Mouse (Mus musculus): ENCODE results near the gene Cdkn1c.

DNA sequence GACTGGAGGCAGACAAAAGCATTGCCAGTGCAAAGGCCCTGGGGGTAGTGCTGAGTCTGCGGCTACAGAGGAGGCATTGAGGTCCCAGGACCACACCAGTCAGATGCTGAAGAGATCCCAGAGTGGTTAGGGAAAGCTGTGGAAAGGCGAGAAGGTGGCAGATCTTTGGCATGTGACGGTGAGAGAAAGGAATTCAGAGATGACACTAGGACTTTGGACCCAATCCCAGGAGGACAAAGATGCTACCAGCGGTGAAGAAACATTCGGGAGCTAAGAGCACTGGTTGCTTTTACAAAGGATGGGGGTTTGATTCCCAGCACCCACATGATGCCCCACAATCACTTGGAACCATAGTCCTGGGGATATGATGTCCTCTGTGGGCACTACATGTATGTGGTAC, 16.9 kb upstream of the Cdkn1c start:
- TF ChIP-seq POLR2A (IDR thresholded peaks at IDR 0.05; ENCODE audit: insufficient read depth, low read length) = no peak
- TF ChIP-seq CTCF (IDR thresholded peaks at IDR 0.05; ENCODE audit: low read depth, low read length) = no peak
- no peak for TF ChIP-seq EP300 (IDR thresholded peaks at IDR 0.05; ENCODE audit: insufficient read depth, low read depth, low read length)
